Mouse (Mus musculus): ENCODE results near the gene Slco3a1.
"Not testable (repeated sequence)": the region's sequence is repeated elsewhere in the genome, so short reads cannot be mapped to it uniquely, and the experiment has no call there.

The Slco3a1 gene

DNA sequence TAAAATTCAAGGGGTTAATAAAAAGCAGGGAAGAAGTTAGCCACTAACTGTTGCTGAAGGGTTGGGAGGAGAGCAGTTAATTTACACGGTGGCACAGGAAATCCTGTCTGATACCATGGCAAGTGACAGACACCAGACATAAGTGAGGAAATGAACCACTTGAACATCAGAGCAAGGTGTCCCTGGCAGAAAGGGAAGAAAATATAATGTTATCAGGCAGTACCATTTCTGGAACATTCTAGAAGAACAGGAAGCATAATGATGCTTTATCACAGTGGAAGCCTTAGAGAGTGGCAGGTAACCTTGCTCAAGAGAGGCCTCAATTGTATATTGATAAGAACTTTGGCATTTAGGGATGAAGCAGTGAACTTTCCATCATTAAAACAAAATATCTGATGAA, 127.4 kb downstream of the Slco3a1 start:
- peak; percentile 33 for DNase-seq (ENCODE audit: low read depth)

DNA sequence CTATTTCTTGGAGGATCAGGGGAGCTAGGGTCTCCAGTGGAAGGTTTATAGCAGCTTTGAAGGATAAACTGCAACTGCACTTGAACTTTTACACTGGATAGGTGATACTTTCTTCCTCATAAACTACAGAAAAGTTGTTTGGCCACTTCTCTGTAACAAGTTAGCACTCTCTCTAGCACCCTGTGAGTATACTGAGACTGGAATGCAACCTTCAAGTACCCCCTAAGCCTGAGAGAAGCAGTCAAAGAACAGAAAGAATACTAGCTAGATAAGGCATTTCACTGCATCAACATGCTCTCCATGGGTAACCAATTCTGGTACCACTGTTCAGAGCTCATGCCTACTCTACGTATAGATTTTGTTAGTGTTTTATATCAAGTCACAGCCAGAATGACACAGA, 128.6 kb downstream of the Slco3a1 start:
- no peak for DNase-seq (ENCODE audit: low read depth)

DNA sequence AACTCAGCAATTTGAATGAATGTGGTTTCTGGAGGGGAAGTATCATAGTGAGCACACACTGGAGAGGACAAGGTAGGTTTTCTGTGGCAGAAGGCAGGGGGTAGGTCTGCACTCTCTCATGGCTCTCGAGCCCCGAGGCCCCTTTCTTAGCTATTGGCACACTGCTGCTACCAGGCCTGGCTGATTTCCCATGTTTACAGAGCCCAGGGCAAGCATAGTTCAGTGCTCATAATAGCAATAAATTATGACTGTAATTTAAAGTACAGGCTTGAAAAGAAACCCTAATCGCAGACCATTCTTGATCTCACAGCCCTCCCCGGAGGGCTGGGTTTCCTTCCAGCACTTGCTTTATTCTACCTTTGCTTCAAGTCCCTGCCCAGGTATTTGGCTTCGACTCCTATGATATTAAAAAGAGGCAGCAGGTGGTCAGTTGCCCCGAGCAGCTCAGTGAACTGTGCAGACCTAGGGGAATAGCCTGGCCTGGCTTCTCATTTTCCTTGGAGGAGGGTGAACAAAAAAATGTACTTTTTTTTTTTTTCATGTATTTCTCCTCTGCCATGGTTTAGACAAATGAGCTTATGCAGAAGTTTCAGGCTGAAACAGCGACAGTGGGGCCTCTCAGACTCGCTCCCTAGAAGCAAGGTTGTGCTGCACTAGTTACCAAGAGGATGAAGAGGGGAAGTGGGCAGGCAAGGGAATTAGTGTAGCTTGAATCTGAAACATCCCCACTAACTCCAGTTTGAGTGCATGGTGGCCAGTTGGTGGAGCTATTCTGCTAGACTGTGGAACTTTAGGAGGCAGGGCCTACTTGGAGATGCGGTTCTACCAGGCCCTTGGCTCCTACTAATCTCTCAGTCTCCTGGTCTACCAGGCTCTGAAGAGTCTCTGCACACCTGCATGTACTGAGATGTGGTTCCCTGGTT, 130.4 kb downstream of the Slco3a1 start:
- DNase-seq (ENCODE audit: low read depth), result peak; percentile 32

DNA sequence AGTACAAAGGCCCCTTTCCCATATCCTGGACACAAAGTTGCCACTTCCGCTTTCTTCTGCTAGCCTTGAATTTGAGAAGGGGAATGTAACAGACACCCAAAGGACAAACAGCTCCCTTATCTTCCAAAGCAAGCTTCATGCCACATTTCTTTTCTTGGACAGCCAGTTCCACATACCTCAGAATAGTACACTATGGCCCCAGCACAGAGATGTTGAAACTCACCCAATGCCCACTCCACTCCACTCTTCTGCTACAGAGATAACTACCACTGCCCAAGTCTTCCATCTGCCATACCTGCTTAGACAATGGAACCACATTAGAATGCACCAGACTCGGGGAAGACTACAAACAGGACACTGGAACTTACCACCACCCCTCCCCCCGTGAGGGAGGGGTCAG, 131.3 kb downstream of the Slco3a1 start:
- DNase-seq (ENCODE audit: low read depth), result no peak

DNA sequence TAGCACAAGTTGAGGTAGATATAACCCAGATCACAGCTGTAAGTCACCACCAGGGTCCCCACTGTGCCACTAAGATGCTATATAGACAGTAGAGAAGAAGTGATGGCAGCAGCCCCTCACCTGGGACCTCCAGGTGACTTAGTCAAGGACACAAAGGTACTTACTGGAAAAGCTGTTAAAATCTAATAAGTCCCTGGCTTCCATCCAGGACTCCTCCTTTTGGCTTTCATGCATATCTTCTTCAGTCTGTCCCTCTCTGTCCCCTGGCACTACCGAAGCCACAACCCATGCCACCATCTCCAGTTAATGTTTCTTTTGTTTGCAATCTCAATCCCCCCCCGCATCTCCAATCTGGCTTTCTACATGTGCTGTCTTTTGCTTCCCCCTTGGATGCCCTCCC, 131.8 kb downstream of the Slco3a1 start:
- no peak for DNase-seq (ENCODE audit: low read depth)

DNA sequence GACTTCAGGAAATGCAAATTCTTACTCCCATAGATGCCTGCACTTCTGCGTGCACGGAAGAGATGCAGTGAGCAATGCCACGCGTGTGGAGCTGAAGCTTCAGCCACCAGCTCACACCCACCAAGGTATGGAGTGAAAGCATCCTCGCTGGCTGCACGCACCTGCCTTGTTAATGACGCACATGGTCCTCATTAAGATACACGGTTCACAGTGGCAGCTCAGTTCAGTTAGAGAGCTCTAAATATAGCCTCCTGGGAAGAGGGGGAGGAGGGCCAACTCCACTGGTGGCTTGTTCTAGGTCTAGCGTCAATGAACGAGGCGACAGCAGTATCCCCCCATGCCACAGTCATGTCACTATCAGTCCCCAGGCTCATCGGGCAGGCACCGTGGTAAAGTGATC, 132.6 kb downstream of the Slco3a1 start:
- no peak for DNase-seq (ENCODE audit: low read depth)

DNA sequence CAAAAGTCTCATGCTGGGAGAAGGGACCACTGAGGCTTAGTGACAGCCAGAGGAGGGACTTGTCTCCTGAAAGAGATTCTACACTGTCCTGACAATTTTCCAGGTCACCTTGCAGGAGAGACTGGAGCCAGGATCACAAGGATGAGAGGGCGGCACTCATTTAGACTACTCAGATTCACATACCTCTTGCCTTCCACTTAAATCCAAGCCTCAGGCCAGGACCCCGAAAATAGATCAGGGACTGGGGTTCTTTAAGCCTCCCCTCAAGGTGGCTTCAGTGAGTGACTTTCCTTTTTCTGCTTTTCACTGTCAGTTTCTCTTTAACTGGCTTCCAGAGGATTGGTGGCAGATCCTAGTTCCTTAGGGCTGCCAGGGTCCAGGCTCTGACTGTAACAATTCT, 133.0 kb downstream of the Slco3a1 start:
- DNase-seq (ENCODE audit: low read depth), result no peak

DNA sequence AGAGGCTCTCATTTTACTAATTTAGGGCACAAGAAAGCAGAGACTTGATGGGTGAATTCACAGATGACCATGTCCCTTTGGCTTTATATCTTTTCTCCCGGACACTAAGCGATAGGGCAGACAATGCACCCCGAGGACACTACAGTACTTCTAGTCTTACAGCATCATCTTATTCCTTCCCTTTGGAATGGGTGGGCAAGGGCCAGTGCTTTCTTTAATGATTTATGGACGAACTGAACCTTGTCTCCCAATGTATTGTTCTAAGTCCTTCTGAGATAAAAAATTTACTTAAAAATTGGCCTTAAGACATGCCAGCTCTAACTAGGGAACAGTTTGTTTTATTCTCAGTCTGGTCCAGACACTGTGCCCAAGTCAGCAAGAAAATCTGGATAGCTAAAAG, 134.9 kb downstream of the Slco3a1 start:
- no peak for DNase-seq (ENCODE audit: low read depth)

DNA sequence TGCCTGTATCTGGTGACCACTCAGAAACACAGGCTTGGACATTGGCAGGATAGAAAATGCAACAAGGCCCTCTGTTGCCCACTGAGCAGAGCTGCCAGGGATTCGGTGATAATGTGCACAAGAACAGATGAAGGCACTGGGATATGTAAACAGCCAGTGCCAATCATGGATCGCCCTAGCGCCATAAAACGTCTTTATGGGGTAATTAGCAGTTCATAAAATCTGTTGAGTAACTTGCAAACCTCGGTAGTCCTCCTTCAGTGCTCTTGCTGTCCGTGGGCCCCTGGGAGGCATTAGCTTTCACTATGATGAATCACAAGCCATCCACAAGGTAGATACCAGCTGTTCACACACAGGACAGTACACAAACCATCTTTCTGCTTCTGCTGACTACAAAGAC, 137.6 kb downstream of the Slco3a1 start:
- DNase-seq (ENCODE audit: low read depth), result no peak

DNA sequence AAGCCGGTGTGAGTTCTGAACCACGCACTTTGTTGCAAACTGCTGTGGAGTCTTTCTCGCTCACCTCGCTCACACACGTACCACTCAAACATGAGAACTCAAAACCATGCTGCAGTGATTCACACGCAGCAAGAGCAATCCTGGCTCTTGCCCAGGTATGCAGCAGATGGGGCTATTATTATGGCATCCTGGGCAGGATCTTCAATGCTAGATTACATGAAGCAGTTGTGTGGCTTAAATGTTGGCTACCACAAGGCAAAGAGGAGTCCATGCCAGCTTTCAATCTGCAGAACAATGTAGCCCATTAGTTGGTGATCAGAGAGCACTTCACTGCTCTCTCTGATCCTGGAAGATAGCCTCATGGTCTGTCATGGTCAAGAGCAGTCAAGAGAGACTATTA, 139.3 kb downstream of the Slco3a1 start:
- no peak for DNase-seq (ENCODE audit: low read depth)

DNA sequence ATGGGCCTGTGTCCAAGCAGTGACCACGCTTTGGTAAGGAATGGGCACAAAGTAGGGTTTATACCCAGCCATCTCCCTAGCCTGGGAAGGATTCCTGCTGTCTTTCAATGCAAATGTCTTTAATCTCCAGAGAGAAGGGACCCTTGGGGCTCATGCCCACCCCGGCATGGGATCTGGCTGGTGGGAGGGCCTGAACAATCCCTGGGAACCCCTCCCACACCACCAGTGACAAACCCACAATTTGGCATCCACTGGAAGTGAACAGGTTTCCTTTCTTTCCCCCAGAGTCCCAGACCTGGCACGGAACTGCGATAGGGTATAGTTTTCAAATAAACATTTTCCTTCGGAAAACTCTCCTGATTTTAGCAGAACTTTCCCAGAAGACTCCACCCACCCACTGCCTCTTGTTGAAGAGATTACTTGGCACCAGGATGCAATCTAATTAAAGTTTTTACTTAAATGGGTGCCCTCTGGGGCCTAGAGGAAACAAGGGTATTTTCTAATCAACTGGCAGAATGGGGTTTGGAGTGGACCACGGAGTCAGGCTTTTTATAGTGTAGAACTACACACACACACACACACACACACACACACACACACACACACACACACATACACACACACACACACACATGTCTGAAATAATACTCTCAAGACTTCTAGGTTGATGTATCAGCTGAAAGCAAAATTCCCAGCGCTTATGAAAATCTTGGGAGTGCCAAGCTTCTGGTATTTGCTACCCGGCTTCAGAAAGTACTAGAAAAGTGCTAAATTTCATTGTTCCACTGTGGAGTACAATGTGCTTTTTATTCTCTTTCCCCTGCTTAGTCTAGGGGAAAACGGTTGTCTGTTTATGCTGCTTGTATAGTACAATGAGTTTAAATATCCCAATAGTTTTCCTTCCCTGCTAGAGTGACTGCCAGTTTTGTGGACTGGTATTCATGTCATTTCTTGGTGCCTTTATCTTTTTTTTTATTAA, 140.6 kb downstream of the Slco3a1 start:
- no peak for DNase-seq (ENCODE audit: low read depth)

DNA sequence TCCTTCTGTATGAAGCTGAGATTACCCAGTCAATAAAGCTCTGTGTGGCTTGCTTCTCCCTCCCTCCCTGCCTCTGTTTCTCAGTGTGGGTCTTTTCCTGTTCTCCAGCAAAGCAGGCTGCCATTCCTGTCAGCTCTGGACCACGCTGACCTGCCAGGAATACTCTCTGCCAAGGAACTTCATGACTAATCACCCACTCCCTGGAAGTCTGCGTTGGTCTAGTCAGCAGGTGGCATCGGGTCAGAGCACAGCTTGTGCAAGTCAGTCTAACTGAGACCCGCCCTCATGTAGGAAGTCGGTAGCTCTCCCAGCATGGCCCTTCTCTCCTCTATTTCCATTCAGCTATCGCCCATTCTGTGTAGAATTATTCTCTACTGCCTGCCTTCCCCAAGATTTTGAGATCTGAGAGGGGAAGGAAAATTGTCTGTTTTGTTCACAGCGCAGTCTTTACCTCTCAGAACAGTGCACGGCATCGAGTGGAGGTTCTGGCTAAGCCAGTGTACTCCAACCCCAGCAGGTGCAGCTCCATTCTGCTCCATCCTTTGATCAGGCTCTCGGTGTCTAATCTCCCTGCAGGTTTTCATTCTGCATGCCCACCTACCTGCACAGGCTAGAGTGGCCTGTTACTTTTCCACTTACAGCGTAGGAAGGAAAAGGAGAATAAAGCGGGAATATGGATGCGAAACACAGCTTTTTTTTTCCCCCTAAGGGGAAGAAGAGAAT, 145.8 kb downstream of the Slco3a1 start:
- DNase-seq (ENCODE audit: low read depth), result no peak

DNA sequence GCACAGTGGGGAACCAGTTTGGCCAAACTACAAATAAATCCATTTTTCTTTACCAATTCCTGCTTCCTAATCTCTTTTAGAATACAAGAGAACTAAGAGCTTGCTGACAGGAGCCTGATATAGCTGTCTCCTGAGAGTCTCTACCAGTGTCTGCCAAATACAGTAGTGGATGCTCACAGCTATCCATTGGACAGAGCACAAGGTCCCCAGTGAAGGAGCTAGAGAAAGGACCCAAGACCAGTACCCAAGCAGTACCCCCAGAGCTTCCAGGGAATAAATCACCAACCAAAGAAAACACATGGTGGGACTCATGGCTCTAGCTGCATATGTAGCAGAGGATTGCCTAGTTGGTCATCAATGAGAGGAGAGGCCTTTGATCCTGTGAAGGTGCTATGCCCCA, 146.7 kb downstream of the Slco3a1 start:
- not testable (repeated sequence) for DNase-seq (ENCODE audit: low read depth)

DNA sequence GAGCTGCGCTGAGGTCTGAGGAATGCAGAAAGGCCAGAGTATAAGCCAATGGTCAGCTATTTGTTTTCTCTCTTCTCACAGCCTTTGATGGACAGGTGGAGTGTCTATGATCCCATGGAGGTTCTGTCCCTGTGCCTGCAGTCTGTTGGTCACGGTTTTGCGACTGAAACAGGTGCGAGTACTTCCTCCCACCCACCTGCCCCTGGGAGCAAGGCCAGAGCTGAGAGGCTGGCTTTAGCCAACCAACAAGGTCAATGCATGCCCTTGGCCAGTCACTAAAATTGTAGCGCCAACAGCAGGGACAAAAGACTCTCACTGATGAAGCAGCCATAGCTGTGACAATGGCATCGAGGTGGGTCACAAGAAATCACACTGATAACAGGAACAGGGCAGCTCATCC, 154.9 kb downstream of the Slco3a1 start:
- no peak for DNase-seq (ENCODE audit: low read depth)

DNA sequence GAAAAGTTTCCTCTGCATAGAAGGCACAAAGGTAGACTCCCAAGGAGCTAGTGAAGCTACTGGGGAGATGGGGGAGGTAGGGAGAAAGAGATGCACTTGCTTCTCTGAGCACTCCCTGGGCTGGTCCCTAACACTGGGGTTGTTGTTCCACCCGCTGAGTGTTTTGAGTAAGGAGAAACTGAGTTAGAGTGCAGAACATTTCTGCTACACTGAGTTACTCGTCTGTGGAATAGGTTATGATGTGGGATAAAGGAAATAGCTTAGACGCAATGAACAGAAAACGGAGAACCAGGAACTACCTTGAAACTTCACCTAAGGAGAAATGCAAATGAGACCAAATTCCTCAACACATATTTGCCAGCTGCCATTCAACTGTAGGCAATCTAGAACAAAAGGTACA, 155.4 kb downstream of the Slco3a1 start:
- no peak for DNase-seq (ENCODE audit: low read depth)

DNA sequence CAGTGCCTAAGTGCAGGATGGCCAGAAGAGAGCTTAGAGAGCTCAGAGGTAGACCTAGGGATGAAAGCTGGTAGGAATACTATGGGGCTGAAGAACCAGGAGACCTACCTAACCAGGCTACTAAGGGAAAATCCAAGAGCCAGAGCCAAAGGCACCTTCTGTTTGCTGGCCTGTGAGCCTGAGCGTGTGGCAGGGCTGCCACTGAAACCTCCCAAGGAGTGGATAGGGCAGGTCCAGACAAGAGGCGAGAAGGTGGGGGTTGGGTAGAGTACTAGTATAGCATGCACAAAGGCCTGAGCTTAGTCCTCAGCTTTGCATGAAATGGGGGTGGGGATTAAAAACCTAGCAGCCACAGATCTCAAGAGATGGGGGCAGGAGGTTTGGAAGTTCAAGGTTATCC, 156.3 kb downstream of the Slco3a1 start:
- no peak for DNase-seq (ENCODE audit: low read depth)

DNA sequence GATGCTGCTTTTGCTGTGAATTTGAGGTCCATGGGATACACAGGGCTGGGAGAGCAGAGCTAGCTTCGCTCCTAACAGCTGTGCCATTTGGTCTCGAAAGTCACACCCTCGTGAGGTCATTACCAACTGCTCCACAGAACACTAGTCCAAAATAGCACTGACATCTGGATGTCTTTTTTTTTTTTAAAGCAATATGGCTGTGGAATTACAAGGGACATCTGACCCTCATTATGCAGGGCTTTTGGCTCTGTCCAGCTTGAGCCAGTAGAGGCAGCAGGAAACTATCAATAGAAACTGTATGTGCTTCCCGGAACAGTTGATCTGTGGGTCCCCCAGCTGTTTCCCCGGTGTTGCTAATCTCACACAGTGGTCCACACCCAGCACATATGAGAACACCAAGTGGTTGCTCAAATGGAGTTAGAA, 163.1 kb downstream of the Slco3a1 start:
- no peak for DNase-seq (ENCODE audit: low read depth)

DNA sequence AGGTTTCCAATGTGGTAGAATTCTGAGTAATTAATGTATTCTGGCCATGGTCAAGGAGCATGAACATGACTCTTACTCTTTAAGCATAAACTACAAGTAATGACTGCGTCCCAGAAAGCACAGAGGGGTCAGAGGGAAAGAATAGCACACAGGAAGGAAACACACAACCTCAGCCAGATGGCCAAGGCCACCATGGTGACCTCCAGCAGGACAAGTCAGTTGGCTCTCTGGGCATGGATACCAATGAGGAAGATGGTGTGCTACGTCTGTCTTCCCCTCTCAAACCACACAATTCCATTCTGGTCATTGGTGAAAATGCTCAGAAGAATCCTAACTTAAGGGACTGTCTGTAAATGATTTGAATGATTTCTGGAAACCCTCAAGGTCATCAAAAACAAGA, 165.0 kb downstream of the Slco3a1 start:
- DNase-seq (ENCODE audit: low read depth), result no peak

DNA sequence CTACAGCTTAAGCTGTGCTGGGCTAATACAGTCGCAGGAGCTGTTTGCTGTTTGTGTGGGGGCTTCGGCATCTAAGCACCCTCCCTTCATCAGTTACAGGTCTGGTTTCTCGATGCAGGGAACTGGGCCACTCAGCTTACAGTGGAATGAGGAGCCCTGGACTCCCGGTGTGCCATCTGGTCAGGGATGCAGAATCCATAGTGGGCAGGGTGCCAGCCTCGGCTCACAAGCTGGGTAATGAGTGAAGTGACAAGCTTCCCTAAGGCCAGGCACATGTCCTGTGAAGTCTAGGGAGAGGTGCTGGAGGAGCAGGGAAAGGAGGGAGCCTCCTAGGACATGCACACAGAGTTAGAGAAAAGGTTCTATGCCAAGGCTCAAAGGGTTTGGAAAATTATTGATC, 168.3 kb downstream of the Slco3a1 start:
- DNase-seq (ENCODE audit: low read depth), result no peak

DNA sequence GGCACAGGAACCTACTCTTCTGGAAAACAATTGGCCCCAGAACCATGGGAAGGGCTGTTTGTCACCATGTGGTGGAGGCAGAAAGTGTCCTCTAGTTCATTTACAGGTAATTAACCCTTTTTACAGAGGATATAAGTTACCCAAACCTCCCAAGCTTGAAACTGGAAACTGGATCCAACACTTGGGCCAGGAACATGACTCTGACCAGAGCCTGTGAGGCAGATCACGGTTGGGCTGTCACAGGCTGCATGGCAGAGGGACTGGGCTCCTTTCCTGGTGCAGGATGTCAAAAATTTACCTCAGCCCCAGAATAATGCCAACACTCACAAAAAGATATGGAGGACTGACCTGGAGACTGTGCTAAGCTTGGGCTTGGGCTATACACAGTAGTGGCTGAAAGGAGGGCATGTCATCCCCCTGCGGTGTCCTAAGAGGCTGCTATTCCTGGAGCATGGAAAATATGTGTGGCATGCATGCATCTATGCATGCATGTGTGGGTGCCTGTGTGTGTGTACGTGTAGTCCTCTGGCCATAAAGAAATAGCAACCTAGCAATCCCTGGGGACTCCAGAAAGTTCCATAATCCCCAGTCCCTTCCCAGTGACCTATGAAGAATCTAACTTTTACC, 171.4 kb downstream of the Slco3a1 start:
- DNase-seq (ENCODE audit: low read depth), result no peak

DNA sequence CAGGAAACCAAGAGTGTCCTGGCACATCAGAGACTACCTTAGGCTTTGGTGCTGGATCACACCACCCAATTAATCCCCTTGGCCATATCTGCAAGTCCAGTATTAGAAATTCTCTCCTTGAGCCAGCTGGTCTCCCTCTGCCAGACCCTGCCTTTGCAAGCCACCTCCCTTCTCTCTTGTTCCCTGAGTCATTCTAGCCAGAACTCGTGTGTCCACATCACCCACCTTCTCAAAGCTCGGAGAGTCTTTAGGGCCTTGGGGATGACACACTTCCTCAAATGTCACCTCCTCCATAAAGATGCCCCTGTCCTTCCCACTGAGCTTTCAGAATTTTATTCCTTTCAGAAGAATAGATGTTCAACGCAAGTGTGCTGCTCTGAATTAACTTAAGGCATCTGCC, 172.3 kb downstream of the Slco3a1 start:
- DNase-seq (ENCODE audit: low read depth), result no peak

DNA sequence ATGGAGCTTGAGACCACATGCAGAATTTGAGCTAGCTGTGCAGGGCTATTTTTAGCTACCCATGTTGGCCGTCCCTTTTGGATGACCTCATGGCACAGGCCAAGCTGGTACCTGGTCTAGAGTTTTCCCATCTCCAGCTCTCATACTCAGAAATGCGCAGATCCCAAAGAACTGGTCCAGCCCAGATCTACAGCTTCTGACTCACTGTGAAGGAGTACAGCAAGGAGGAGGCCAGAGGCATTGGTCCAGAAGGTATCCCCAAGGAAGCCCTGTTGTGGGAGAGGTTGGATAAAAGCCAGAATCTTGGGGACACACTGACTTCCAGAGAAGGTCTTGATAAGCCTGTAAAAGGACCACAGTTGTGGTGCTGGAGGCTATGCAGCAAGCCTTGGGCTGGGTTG, 172.7 kb downstream of the Slco3a1 start:
- no peak for DNase-seq (ENCODE audit: low read depth)
